Mouse (Mus musculus) lung, embryonic 14.5 days (tissue): ENCODE results near the gene Ptov1. TPM values are rescaled to one million over a fixed set of nuclear protein-coding genes. Genes with fewer than 3 reads are reported as not detected.

Experiments used
- ATAC-seq: fragments of 200-750 bp; cut with Nextera tagmentation; 2 replicates; pipeline ENCODE4 v1.8.0; 2017; ENCODE audit warnings: mild to moderate bottlenecking, moderate TSS enrichment, moderate library complexity; ENCODE audit not compliant: insufficient read depth
- DNase-seq: peaks from one replicate; pipeline ENCODE4 v3.0.0-alpha.2; 2015
- H3K27ac ChIP-seq: fragments of 300-500 bp; sonication (generic); 2 replicates; pipeline ENCODE4 v1.5.1; 2014; ENCODE audit warnings: low read depth, mild to moderate bottlenecking, moderate library complexity
- H3K27me3 ChIP-seq: fragments of 300-500 bp; sonication (generic); 2 replicates; pipeline ENCODE4 v1.6.1; 2014; ENCODE audit warnings: low read length, control low read depth; ENCODE audit not compliant: insufficient read depth
- H3K36me3 ChIP-seq: fragments of 300-500 bp; sonication (generic); 2 replicates; pipeline ENCODE4 v1.6.1; 2014; ENCODE audit warnings: control low read depth; ENCODE audit not compliant: insufficient read depth
- H3K4me1 ChIP-seq: fragments of 300-500 bp; sonication (generic); 2 replicates; pipeline ENCODE4 v1.6.1; 2014; ENCODE audit warnings: antibody characterized with exemption, control low read depth; ENCODE audit not compliant: insufficient read depth
- H3K4me2 ChIP-seq: fragments of 300-500 bp; sonication (generic); 2 replicates; pipeline ENCODE4 v1.6.1; 2014; ENCODE audit warnings: mild to moderate bottlenecking
- H3K4me3 ChIP-seq: fragments of 300-500 bp; sonication (generic); 2 replicates; pipeline ENCODE4 v1.5.1; 2014; ENCODE audit warnings: low read depth, low read length
- H3K9ac ChIP-seq: fragments of 300-500 bp; sonication (generic); 2 replicates; pipeline ENCODE4 v1.6.1; 2014
- H3K9me3 ChIP-seq: fragments of 300-500 bp; sonication (generic); 2 replicates; pipeline ENCODE4 v1.6.1; 2016; ENCODE audit warnings: low read depth, low read length, control low read depth
- CTCF ChIP-seq: IDR thresholded peaks from 2 replicates; pipeline ENCODE4 v1.5.1; 2016; ENCODE audit warnings: antibody characterized with exemption, low read depth
- WGBS: fragments of 180-500 bp; shearing (Covaris S2); extraction: QIAGEN DNeasy Blood & Tissue Kit; methylation state at CpG from one replicate; pipeline ENCODE4 v1.1.7; 2014; 5-methylcytosine and 5-hydroxymethylcytosine counted together
- polyA plus RNA-seq: library from polyadenylated mRNA; unstranded; fragments of >200 nt; fragmentation: Nextera tagmentation; extraction: Ambion mirVana; gene quantifications from 2 replicates; pipeline ENCODE4 v1.2.1, GENCODE M21; 2014

Ptov1 gene
- polyA plus RNA-seq, 1 experiment from 2014 or later: 443 TPM

DNA sequence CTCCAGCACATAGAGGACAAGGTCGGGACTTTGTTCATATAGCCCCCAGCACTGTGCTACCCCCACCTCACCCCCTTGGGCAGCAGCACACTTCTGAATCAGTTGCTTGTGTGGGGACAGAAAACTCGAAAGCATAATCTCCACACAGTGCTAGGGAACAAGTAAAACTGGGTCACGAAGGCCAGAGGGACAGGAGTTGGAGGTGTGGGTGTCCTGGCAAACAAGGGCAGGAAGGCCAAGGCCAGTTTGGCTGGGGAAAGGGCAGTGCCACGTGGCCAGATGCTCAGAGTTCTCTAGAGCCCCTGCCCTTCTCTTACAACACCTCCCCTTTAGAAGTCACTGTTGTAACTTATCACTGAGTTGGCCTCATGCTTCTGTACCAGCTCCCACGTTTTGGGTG is 49.7 kb downstream of the Ptov1 start:
- no peak for TF ChIP-seq CTCF
- peaks cover 13% of the 10 kb centered on the region for H3K4me1 ChIP-seq
- H3K9ac ChIP-seq: no peak overlapping the region
- H3K27ac ChIP-seq: no peak overlapping the region
- H3K36me3 ChIP-seq: peaks cover 12% of the 10 kb centered on the region; the same call in 1 of the 2 replicates
- H3K4me2 ChIP-seq: peak overlapping the region; percentile 10; the same call in 1 of the 2 replicates
- H3K27me3 ChIP-seq: no peaks in the 10 kb centered on the region
- no peak overlapping the region for H3K4me3 ChIP-seq
- no peaks in the 10 kb centered on the region for H3K9me3 ChIP-seq
- ATAC-seq (no peak), DNase-seq (no peak)
- 48% methylated on average over 5 of the region's 5 CpGs for WGBS

DNA sequence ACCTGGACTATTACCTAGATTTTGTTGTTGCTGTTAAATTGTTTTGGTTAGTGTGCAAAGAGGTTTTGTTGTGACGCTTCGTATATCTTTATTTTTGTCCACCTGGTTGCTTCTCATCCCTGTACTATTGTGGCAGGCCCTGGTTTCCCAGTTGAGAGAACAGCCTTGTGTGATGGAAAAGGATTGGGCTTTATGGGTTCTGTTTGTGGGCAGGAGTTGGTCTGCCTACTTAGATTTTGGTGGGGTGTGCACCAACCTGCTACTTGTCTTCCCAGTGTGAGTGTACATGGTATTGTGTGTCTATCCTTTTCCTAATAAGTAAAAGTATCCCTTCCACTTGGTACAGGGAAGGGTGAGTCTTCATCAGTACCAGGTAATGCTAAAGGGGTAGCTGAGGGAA is 50.2 kb downstream of the Ptov1 start:
- 79% methylated on average over 2 of the region's 2 CpGs for WGBS
- peaks cover 16% of the 10 kb centered on the region for H3K36me3 ChIP-seq
- no peaks in the 10 kb centered on the region for H3K27me3 ChIP-seq
- H3K9ac ChIP-seq: peak overlapping the region; percentile 98; the same call in 1 of the 2 replicates
- H3K4me1 ChIP-seq: peaks cover 14% of the 10 kb centered on the region
- no peak overlapping the region for H3K27ac ChIP-seq
- DNase-seq: no peak
- TF ChIP-seq CTCF: no peak
- peak overlapping the region; percentile 88 for H3K4me3 ChIP-seq
- peak overlapping the region; percentile 89 for H3K4me2 ChIP-seq
- H3K9me3 ChIP-seq: no peaks in the 10 kb centered on the region
- no peak for ATAC-seq

GRCm38 (mm10) chr7:44818751-44819235 is 50.8 kb downstream of the Ptov1 start:
- no peak for TF ChIP-seq CTCF
- Histone ChIP-seq H3K4me3 (peak overlapping the region; percentile 88), H3K4me2 (peak overlapping the region; percentile 89), H3K27ac (peak overlapping the region; percentile 46; the same call in 1 of the 2 replicates), H3K9ac (peak overlapping the region; percentile 98), H3K4me1 (peaks cover 14% of the 10 kb centered on the region), H3K9me3 (no peaks in the 10 kb centered on the region), H3K27me3 (no peaks in the 10 kb centered on the region), H3K36me3 (peaks cover 22% of the 10 kb centered on the region)
- 26% methylated on average over 6 of the region's 6 CpGs for WGBS
- no peak for DNase-seq
- ATAC-seq: no peak

DNA sequence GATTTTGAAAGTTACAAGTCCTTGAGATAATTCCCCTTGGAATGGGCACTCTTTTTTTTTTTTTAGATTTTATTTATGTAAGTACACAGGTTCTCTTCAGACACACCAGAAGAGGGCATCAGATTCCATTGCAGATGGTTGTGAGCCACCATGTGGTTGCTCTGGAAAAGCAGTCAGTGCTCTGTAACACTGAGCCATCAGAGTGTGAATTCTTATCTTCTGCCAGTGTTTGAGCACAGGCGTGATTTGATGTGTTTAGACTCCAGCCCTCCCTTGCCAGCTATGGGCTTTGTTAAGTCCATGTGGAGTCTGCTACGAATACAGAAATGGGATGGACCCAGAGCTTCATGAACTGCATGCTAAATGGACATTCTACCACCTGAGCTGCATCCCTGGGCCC is 51.4 kb downstream of the Ptov1 start:
- H3K9ac ChIP-seq: peak overlapping the region; percentile 98
- DNase-seq (peak; percentile 80), ATAC-seq (no peak)
- H3K36me3 ChIP-seq: peaks cover 27% of the 10 kb centered on the region
- no peaks in the 10 kb centered on the region for H3K27me3 ChIP-seq
- no peaks in the 10 kb centered on the region for H3K9me3 ChIP-seq
- WGBS: 11% methylated on average over 2 of the region's 2 CpGs
- peak overlapping the region; percentile 89 for H3K4me2 ChIP-seq
- peak overlapping the region; percentile 88 for H3K4me3 ChIP-seq
- H3K27ac ChIP-seq: no peak overlapping the region; the same call in 1 of the 2 replicates
- TF ChIP-seq CTCF: peak; percentile 58
- H3K4me1 ChIP-seq: peaks cover 14% of the 10 kb centered on the region

DNA sequence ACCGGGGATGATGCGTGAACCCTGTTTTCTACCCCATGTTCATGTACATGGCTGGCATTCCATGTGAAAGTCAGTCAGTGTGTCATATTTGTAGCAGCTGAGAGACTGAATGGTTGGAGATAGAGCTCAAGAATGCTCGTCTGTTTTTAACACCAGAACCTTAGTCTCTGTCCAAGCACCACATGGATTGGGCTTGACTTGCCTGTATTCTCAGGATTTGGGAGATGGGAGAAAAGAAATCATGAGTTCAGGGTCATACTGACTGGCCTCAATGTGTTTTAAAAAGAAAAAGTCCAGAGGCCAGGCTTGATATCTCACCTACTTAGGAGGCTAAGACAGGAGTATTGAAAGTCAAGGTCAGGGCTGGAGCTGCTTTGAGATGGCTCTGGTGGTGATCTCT is 52.1 kb downstream of the Ptov1 start:
- peaks cover 14% of the 10 kb centered on the region for H3K4me1 ChIP-seq
- 14% methylated on average over 3 of the region's 3 CpGs for WGBS

GRCm38 (mm10) chr7:44816470-44817021 is 53.0 kb downstream of the Ptov1 start, which contains the start of gene Atf5:
Atf5 (minus strand) TSS chr7:44816658.
- TF ChIP-seq CTCF: no peak
- H3K27me3 ChIP-seq: no peaks in the 10 kb centered on the region
- H3K27ac ChIP-seq: peak within 1 kb of the TSS; percentile 99
- H3K4me2 ChIP-seq: peak within 1 kb of the TSS; percentile 89
- H3K36me3 ChIP-seq: peaks cover 38% of the 10 kb centered on the region
- peak within 1 kb of the TSS; percentile 98 for H3K9ac ChIP-seq
- peak; percentile 81 for DNase-seq
- H3K4me1 ChIP-seq: peaks cover 14% of the 10 kb centered on the region
- H3K4me3 ChIP-seq: peak within 1 kb of the TSS; percentile 88
- under 1% methylated on average over 53 of the region's 57 CpGs for WGBS
- ATAC-seq: peak; percentile 42
- H3K9me3 ChIP-seq: no peaks in the 10 kb centered on the region

More for the DNA sequence above, 52.1 kb downstream of the Ptov1 start:
- ATAC-seq (no peak), DNase-seq (no peak)
- H3K4me3 ChIP-seq: peak overlapping the region; percentile 88
- no peaks in the 10 kb centered on the region for H3K27me3 ChIP-seq
- H3K36me3 ChIP-seq: peaks cover 32% of the 10 kb centered on the region
- peak overlapping the region; percentile 98 for H3K9ac ChIP-seq
- peak overlapping the region; percentile 89 for H3K4me2 ChIP-seq
- peak overlapping the region; percentile 99; the same call in 1 of the 2 replicates for H3K27ac ChIP-seq
- TF ChIP-seq CTCF: no peak
- H3K9me3 ChIP-seq: no peaks in the 10 kb centered on the region

DNA sequence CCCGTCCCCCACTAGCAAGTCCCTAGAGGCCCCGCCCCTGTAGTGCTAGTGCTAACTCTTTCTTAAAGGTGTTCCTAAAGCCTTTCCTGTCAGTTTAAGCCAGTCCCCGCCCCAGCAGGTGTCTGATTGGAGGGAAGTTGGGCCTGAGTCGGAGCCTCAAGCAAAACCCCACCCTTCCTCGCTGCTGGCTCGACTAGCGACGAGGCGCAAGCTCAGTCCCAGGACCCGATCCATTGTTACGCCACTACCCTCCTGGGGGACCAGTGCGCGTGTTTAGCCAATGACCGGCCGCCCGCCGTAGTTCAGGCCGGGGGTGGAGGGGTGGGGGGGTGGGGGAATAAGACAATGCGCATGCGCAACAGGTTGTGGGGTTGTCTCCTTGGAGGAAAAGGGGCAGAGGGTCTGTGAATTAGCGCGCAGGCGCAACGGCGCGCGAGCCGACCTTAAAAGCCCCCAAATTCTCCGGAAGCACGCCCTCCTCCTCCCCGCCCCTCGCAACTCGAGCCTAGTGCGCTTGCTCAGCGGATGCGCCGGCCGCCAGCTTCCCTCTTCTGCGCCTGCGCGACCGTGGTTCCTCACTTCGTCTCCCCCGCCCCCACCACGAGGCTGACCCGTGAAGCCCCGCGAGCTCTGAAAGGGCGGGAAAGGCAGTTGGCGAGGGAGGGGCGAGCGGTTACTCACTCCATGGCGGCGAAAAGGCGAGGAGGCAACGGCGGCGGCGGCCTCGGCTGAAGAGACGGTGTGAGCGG is 53.7 kb downstream of the Ptov1 start, which contains the start of the genes Nup62 and Il4i1:
Nup62 (plus strand) TSS at position 368 of the 749 bp plus-strand sequence.
Il4i1 (plus strand) TSS at position 667 of the 749 bp plus-strand sequence.
- Histone ChIP-seq H3K9ac (peak within 1 kb of the TSS; percentile 98), H3K27me3 (no peaks in the 10 kb centered on the region), H3K9me3 (no peaks in the 10 kb centered on the region), H3K4me1 (peaks cover 14% of the 10 kb centered on the region), H3K27ac (peak within 1 kb of the TSS; percentile 99), H3K36me3 (peaks cover 38% of the 10 kb centered on the region), H3K4me2 (peak within 1 kb of the TSS; percentile 89), H3K4me3 (peak within 1 kb of the TSS; percentile 88)
- WGBS: under 1% methylated on average over 60 of the region's 62 CpGs
- DNase-seq: peak; percentile 99
- ATAC-seq: peak; percentile 96
- TF ChIP-seq CTCF: no peak
